Mouse (Mus musculus): ENCODE data around the gene Mbtps1. TPM values are rescaled to one million over a fixed set of nuclear protein-coding genes. Genes with fewer than 3 reads are reported as not detected.

Mbtps1 gene
- total and polyA plus RNA-seq, 2 experiments from 2014 or later: 48.0 to 72.4 TPM

DNA sequence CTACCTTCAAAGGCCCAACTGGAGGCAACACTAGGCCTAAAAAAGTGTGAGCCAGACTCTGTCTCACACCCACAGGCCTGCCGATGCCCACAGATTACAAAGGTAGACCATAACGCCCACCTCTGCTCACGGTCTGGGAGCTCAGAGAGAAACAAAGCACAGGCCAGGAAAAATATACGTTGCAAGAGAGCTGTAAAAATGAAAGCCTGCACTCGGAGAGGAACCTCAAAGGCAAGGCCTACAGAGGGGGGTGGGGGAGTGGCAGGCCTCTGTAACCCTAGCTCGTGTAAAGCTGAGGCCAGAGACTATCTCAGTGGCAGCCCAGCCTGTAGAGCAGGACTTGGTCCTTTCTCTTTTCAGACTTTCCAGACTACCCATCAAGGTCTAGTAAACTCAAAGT, 13.4 kb downstream of the Mbtps1 start:
- DNase-seq: no peak
- Histone ChIP-seq H3K9ac (no peak overlapping the region), H3K4me3 (ENCODE audit: low read depth, low read length) (no peak overlapping the region), H3K9me3 (ENCODE audit: low read length) (no peaks in the 10 kb centered on the region), H3K4me1 (ENCODE audit: insufficient read depth) (no peaks in the 10 kb centered on the region), H3K27me3 (ENCODE audit: insufficient read depth, low read length) (no peaks in the 10 kb centered on the region), H3K4me2 (ENCODE audit: low read depth) (no peak overlapping the region), H3K36me3 (ENCODE audit: insufficient read depth) (peaks cover 60% of the 10 kb centered on the region), H3K27ac (ENCODE audit: low read depth, low read length) (no peak overlapping the region)
- no peak for ATAC-seq
- 85% methylated on average over 6 of the region's 6 CpGs for WGBS
- TF ChIP-seq CTCF (IDR thresholded peaks at IDR 0.05; ENCODE audit: low read depth): no peak

DNA sequence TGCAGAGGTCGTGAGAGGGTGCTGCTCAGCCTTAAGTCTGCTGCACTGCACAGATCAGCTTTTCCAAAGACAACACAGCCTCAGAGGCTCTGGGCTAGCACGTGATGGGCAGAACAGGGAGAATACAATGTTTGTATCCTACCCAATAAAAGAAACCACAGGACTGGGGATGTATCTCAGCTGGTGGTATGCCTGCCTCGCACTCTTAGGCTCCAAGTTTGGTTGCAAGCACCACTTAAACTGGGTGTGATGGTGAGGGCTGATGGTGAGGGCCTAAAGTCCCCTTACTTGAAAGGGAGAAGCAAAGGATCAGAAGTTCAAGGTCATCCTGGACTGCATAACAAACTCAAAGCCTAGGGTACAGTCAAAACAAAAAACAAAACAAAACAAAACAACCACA, 13.9 kb downstream of the Mbtps1 start:
- 87% methylated on average over 3 of the region's 3 CpGs for WGBS
- H3K4me3 ChIP-seq (ENCODE audit: low read depth, low read length): no peak overlapping the region
- H3K27ac ChIP-seq (ENCODE audit: low read depth, low read length): no peak overlapping the region
- ATAC-seq: no peak
- no peak overlapping the region for H3K9ac ChIP-seq
- H3K27me3 ChIP-seq (ENCODE audit: insufficient read depth, low read length): no peaks in the 10 kb centered on the region
- H3K9me3 ChIP-seq (ENCODE audit: low read length): no peaks in the 10 kb centered on the region
- no peak for DNase-seq
- H3K4me1 ChIP-seq (ENCODE audit: insufficient read depth): no peaks in the 10 kb centered on the region
- TF ChIP-seq CTCF (IDR thresholded peaks at IDR 0.05; ENCODE audit: low read depth): no peak
- H3K4me2 ChIP-seq (ENCODE audit: low read depth): no peak overlapping the region
- peaks cover 66% of the 10 kb centered on the region for H3K36me3 ChIP-seq (ENCODE audit: insufficient read depth)

DNA sequence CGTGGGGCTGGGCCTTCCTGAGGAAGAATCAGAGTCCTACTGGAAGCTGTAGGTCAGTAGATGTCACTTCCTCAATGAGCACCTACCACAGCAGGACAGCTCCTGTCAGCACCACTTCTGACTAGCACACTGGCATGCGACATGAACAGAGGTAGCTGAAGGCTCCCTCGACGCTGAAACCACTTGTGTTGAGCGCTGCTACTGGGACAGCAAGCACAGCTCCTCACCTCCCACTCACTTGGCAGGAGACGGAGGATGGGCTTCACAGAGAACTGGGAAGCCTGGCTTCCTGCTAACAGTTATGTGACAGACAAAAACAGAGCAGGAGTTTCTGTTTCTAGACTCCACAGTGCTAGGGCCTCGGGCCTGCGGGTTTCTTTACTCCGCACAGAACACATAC, 26.6 kb downstream of the Mbtps1 start:
- 90% methylated on average over 9 of the region's 9 CpGs for WGBS
- TF ChIP-seq CTCF (IDR thresholded peaks at IDR 0.05; ENCODE audit: low read depth): no peak
- DNase-seq (no peak), ATAC-seq (no peak)
- Histone ChIP-seq H3K36me3 (ENCODE audit: insufficient read depth) (peaks cover 91% of the 10 kb centered on the region), H3K4me3 (ENCODE audit: low read depth, low read length) (no peak overlapping the region), H3K4me2 (ENCODE audit: low read depth) (no peak overlapping the region), H3K4me1 (ENCODE audit: insufficient read depth) (no peaks in the 10 kb centered on the region), H3K9me3 (ENCODE audit: low read length) (no peaks in the 10 kb centered on the region), H3K27ac (ENCODE audit: low read depth, low read length) (no peak overlapping the region), H3K9ac (no peak overlapping the region), H3K27me3 (ENCODE audit: insufficient read depth, low read length) (no peaks in the 10 kb centered on the region)

DNA sequence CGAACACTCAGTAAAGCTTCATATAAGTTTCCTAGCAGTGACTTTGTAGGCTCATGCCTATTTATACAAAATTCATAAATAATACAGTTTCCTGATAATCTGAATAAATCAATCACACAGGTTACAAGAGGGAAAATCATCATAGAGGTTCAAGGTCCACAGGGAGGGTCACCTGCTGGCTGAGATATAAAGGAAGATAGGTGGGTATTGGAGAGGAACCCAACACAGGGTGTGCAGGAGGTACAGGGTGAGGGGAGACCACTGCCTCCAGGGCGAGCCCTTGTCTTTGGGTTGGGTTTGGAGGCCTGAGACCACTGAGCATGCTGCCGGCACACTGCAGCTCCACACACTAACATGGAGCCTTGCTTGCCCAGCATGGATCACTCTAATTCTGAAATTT, 27.1 kb downstream of the Mbtps1 start:
- peaks cover 91% of the 10 kb centered on the region for H3K36me3 ChIP-seq (ENCODE audit: insufficient read depth)
- 98% methylated on average over 3 of the region's 3 CpGs for WGBS
- ATAC-seq (no peak), DNase-seq (no peak)
- H3K27me3 ChIP-seq (ENCODE audit: insufficient read depth, low read length): no peaks in the 10 kb centered on the region
- no peaks in the 10 kb centered on the region for H3K9me3 ChIP-seq (ENCODE audit: low read length)
- H3K4me3 ChIP-seq (ENCODE audit: low read depth, low read length): no peak overlapping the region
- H3K4me2 ChIP-seq (ENCODE audit: low read depth): no peak overlapping the region
- H3K9ac ChIP-seq: no peak overlapping the region
- no peak overlapping the region for H3K27ac ChIP-seq (ENCODE audit: low read depth, low read length)
- no peaks in the 10 kb centered on the region for H3K4me1 ChIP-seq (ENCODE audit: insufficient read depth)
- no peak for TF ChIP-seq CTCF (IDR thresholded peaks at IDR 0.05; ENCODE audit: low read depth)

- no peaks in the 10 kb centered on the region for H3K27me3 ChIP-seq (ENCODE audit: insufficient read depth, low read length)
- no peak overlapping the region for H3K9ac ChIP-seq
- H3K4me2 ChIP-seq (ENCODE audit: low read depth): no peak overlapping the region
- H3K9me3 ChIP-seq (ENCODE audit: low read length): no peaks in the 10 kb centered on the region
- TF ChIP-seq CTCF (IDR thresholded peaks at IDR 0.05; ENCODE audit: low read depth): no peak
- WGBS: 90% methylated on average over 6 of the region's 6 CpGs
- ATAC-seq (no peak), DNase-seq (no peak)
- no peak overlapping the region for H3K4me3 ChIP-seq (ENCODE audit: low read depth, low read length)
- peaks cover 87% of the 10 kb centered on the region for H3K36me3 ChIP-seq (ENCODE audit: insufficient read depth)
- no peaks in the 10 kb centered on the region for H3K4me1 ChIP-seq (ENCODE audit: insufficient read depth)
- H3K27ac ChIP-seq (ENCODE audit: low read depth, low read length): no peak overlapping the region
Observed at GRCm38 (mm10) chr8:119530937-119531336, 27.6 kb downstream of the Mbtps1 start.

- Histone ChIP-seq H3K36me3 (ENCODE audit: insufficient read depth) (peaks cover 87% of the 10 kb centered on the region), H3K4me2 (ENCODE audit: low read depth) (no peak overlapping the region), H3K9ac (no peak overlapping the region), H3K4me3 (ENCODE audit: low read depth, low read length) (no peak overlapping the region), H3K27ac (ENCODE audit: low read depth, low read length) (no peak overlapping the region), H3K27me3 (ENCODE audit: insufficient read depth, low read length) (no peaks in the 10 kb centered on the region), H3K9me3 (ENCODE audit: low read length) (no peaks in the 10 kb centered on the region), H3K4me1 (ENCODE audit: insufficient read depth) (no peaks in the 10 kb centered on the region)
- ATAC-seq (no peak), DNase-seq (no peak)
- 90% methylated on average over 7 of the region's 7 CpGs for WGBS
- TF ChIP-seq CTCF (IDR thresholded peaks at IDR 0.05; ENCODE audit: low read depth): no peak
Observed at GRCm38 (mm10) chr8:119528762-119529161, 29.8 kb downstream of the Mbtps1 start.

DNA sequence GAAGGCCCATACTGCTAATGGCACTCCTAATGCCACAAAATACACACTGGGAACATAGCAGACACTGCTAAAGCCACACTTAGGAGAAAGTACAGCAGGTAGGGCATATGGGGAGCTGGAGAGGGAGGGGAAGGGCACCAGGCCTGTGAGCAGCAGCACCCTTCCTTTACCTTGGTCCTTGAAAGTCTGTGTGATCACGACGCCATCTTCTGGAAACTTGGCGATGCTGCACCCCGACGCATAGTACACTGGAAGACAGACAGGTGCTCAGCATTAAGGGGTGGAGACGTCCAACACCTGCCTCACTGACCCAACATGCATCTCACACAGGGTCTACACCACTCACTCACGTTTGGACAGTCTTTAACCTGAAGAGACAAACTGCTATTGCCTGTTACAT, 38.4 kb downstream of the Mbtps1 start:
- DNase-seq (peak; percentile 25), ATAC-seq (no peak)
- WGBS: 70% methylated on average over 7 of the region's 7 CpGs
- Histone ChIP-seq H3K4me2 (ENCODE audit: low read depth) (no peak overlapping the region), H3K9ac (no peak overlapping the region), H3K27me3 (ENCODE audit: insufficient read depth, low read length) (no peaks in the 10 kb centered on the region), H3K4me1 (ENCODE audit: insufficient read depth) (no peaks in the 10 kb centered on the region), H3K9me3 (ENCODE audit: low read length) (no peaks in the 10 kb centered on the region), H3K27ac (ENCODE audit: low read depth, low read length) (no peak overlapping the region), H3K4me3 (ENCODE audit: low read depth, low read length) (no peak overlapping the region), H3K36me3 (ENCODE audit: insufficient read depth) (peaks cover 91% of the 10 kb centered on the region)
- peak; percentile 64 for TF ChIP-seq CTCF (IDR thresholded peaks at IDR 0.05; ENCODE audit: low read depth)

- Histone ChIP-seq H3K9me3 (ENCODE audit: low read length) (no peaks in the 10 kb centered on the region), H3K4me3 (ENCODE audit: low read depth, low read length) (no peak overlapping the region), H3K27me3 (ENCODE audit: insufficient read depth, low read length) (no peaks in the 10 kb centered on the region), H3K27ac (ENCODE audit: low read depth, low read length) (no peak overlapping the region), H3K4me1 (ENCODE audit: insufficient read depth) (no peaks in the 10 kb centered on the region), H3K36me3 (ENCODE audit: insufficient read depth) (peaks cover 93% of the 10 kb centered on the region), H3K4me2 (ENCODE audit: low read depth) (no peak overlapping the region), H3K9ac (no peak overlapping the region)
- no peak for TF ChIP-seq CTCF (IDR thresholded peaks at IDR 0.05; ENCODE audit: low read depth)
- ATAC-seq (no peak), DNase-seq (no peak)
- 41% methylated on average over 5 of the region's 5 CpGs for WGBS
Observed at GRCm38 (mm10) chr8:119516674-119517073, 41.9 kb downstream of the Mbtps1 start.
